Mouse (Mus musculus): ENCODE measurements around the gene Etv1. TPM values are rescaled to one million over a fixed set of nuclear protein-coding genes. Genes with fewer than 3 reads are reported as not detected.

Etv1 gene
- polyA plus RNA-seq (2015; fragmentation: Nextera tagmentation; extraction: Ambion mirVana): 0.68 and 1.1 TPM in 2 replicates

DNA sequence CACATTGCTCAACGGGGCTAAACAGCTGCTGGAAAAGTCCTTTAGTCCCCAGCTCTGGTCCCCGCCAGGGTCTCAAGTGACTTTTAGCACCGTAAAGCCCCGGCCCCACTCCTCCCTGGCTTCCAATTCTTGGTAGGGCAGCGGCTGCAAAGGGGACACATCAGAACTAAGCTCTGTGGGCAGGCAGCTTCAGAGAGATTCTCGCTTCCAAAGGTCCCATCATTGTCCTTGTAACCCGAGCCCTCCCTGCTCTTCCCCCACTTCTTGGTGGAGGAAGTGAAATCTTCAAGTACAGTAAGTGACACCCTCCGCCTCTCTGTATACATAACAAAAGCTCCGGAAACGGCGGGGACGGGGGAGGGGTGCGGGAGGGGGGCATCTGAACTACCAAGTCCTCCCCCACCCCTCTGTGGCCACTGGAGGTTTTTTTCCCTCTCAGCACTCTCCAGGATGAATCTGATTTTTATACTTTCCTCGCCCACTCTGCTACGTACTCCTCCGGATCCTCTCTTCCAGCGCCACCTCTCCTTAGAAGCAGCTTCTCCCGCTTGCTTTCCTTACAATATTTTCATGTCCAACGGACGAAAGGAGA is at the start of gene Etv1:
TSS of gene Etv1 (plus strand) at position 195 of the 592 bp plus-strand sequence.
- under 1% methylated on average over 20 of the region's 20 CpGs for WGBS (ENCODE audit: insufficient replicate concordance)
- peak within 1 kb of the TSS; percentile 41 for H3K27ac ChIP-seq (ENCODE audit: low read length)
- peak; percentile 50 for ATAC-seq (ENCODE audit: low read depth)
- H3K4me3 ChIP-seq (ENCODE audit: low read depth, low read length): peak within 1 kb of the TSS; percentile 61
- H3K4me1 ChIP-seq (ENCODE audit: control insufficient read depth, low read depth, low read length): no peaks in the 10 kb centered on the region; the same call in 1 of the 2 replicates
- H3K27me3 ChIP-seq (ENCODE audit: control insufficient read depth, insufficient read depth, low read depth, low read length): 0 out of 2 replicates have a peak, but pooled peaks cover 4% of the 10 kb centered on the region
- no peaks in the 10 kb centered on the region for H3K36me3 ChIP-seq (ENCODE audit: control insufficient read depth, insufficient read depth)
- no peaks in the 10 kb centered on the region for H3K9me3 ChIP-seq (replicated peaks; ENCODE audit: control insufficient read depth, low read length)
- peak within 1 kb of the TSS; percentile 77 for H3K4me2 ChIP-seq (ENCODE audit: low read depth, low read length)
- H3K9ac ChIP-seq (ENCODE audit: low read depth, low read length): peak within 1 kb of the TSS; percentile 20

GRCm38 (mm10) chr12:38729661-38730060 is 49.5 kb upstream of the Etv1 start:
- Histone ChIP-seq H3K9ac (ENCODE audit: low read depth, low read length) (no peak overlapping the region), H3K4me1 (ENCODE audit: control insufficient read depth, low read depth, low read length) (no peaks in the 10 kb centered on the region), H3K4me2 (ENCODE audit: low read depth, low read length) (no peak overlapping the region), H3K9me3 (replicated peaks; ENCODE audit: control insufficient read depth, low read length) (no peaks in the 10 kb centered on the region), H3K4me3 (ENCODE audit: low read depth, low read length) (no peak overlapping the region), H3K27me3 (ENCODE audit: control insufficient read depth, insufficient read depth, low read depth, low read length) (no peaks in the 10 kb centered on the region), H3K27ac (ENCODE audit: low read length) (no peak overlapping the region), H3K36me3 (ENCODE audit: control insufficient read depth, insufficient read depth) (no peaks in the 10 kb centered on the region)
- WGBS (ENCODE audit: insufficient replicate concordance): 61% methylated on average over 3 of the region's 3 CpGs
- no peak for ATAC-seq (ENCODE audit: low read depth)

DNA sequence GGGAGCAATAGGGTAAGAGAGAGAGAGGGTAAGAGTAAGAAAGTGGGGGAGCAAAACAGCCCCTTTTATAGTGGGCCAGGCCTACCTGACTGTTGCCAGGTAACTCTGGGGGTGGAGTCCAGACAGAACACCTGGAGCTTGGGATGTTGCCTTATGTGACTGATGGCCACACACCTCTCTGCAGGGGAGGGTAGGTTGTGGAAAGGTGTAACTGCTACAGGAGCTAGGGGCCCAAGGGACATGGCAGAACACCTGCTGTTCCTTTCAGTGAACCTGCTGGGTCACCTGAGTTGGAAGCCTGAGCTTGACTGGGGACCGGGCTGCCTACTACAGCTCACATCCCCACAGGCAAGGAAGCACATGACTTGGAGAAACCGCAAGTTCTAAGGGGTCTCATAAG is 48.4 kb upstream of the Etv1 start:
- WGBS (ENCODE audit: insufficient replicate concordance): 74% methylated on average over 2 of the region's 2 CpGs

DNA sequence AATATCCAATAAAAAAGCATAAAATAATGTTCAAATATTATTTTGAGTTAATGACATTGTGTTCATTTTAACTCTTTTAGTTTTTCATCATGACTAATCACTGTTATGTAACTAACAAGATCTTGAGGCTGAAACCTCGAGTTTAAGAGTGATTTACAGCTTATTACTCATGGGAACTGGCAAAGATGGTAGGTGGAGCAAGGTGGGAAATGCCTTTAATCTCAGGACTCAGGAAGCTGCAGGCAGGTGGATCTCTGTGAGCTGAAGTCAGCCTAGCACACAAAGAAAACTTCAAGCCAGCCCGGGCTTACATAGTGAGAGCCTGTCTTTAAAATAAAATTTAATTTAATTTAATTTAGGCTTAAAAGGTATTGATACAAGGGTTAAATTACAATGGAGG is 19.9 kb upstream of the Etv1 start:
- Histone ChIP-seq H3K9ac (ENCODE audit: low read depth, low read length) (no peak overlapping the region), H3K4me1 (ENCODE audit: control insufficient read depth, low read depth, low read length) (no peaks in the 10 kb centered on the region), H3K4me3 (ENCODE audit: low read depth, low read length) (no peak overlapping the region), H3K9me3 (replicated peaks; ENCODE audit: control insufficient read depth, low read length) (no peaks in the 10 kb centered on the region), H3K36me3 (ENCODE audit: control insufficient read depth, insufficient read depth) (no peaks in the 10 kb centered on the region), H3K27ac (ENCODE audit: low read length) (no peak overlapping the region), H3K27me3 (ENCODE audit: control insufficient read depth, insufficient read depth, low read depth, low read length) (no peaks in the 10 kb centered on the region), H3K4me2 (ENCODE audit: low read depth, low read length) (no peak overlapping the region)
- WGBS (ENCODE audit: insufficient replicate concordance): 26% methylated on average over 2 of the region's 2 CpGs
- no peak for ATAC-seq (ENCODE audit: low read depth)

More for the DNA sequence above, 48.4 kb upstream of the Etv1 start:
- Histone ChIP-seq H3K36me3 (ENCODE audit: control insufficient read depth, insufficient read depth) (no peaks in the 10 kb centered on the region), H3K4me3 (ENCODE audit: low read depth, low read length) (no peak overlapping the region), H3K27ac (ENCODE audit: low read length) (no peak overlapping the region), H3K9me3 (replicated peaks; ENCODE audit: control insufficient read depth, low read length) (no peaks in the 10 kb centered on the region), H3K9ac (ENCODE audit: low read depth, low read length) (no peak overlapping the region), H3K27me3 (ENCODE audit: control insufficient read depth, insufficient read depth, low read depth, low read length) (no peaks in the 10 kb centered on the region), H3K4me1 (ENCODE audit: control insufficient read depth, low read depth, low read length) (no peaks in the 10 kb centered on the region), H3K4me2 (ENCODE audit: low read depth, low read length) (no peak overlapping the region)
- ATAC-seq (ENCODE audit: low read depth): no peak

DNA sequence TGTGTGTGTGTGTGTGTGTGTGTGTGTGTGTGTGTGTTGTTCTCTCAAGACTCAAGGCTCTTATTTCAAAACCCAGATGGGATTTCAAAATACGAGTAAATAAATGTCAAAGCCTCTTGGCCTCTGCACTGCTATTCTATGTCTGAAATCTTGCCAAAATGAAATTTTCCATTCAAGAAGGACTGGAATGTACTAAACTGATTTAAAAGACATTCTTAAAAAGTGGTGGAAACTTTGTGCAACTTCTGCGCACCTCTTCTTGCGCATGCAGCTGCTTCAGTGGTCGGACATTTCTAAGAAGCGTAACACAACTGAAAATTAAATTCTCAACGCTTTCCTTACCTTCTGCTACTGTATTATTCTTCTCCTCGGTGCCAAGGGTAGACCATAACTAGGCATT is 1.9 kb upstream of the Etv1 start:
- Histone ChIP-seq H3K36me3 (ENCODE audit: control insufficient read depth, insufficient read depth) (no peaks in the 10 kb centered on the region), H3K9me3 (replicated peaks; ENCODE audit: control insufficient read depth, low read length) (no peaks in the 10 kb centered on the region), H3K9ac (ENCODE audit: low read depth, low read length) (no peak overlapping the region), H3K27me3 (ENCODE audit: control insufficient read depth, insufficient read depth, low read depth, low read length) (0 out of 2 replicates have a peak, but pooled peaks cover 4% of the 10 kb centered on the region), H3K4me2 (ENCODE audit: low read depth, low read length) (no peak overlapping the region), H3K4me1 (ENCODE audit: control insufficient read depth, low read depth, low read length) (no peaks in the 10 kb centered on the region; the same call in 1 of the 2 replicates), H3K27ac (ENCODE audit: low read length) (no peak overlapping the region), H3K4me3 (ENCODE audit: low read depth, low read length) (no peak overlapping the region)
- WGBS (ENCODE audit: insufficient replicate concordance): 66% methylated on average over 7 of the region's 7 CpGs
- ATAC-seq (ENCODE audit: low read depth): no peak

- WGBS (ENCODE audit: insufficient replicate concordance): 11% methylated on average over 6 of the region's 6 CpGs
- no peak overlapping the region for H3K27ac ChIP-seq (ENCODE audit: low read length)
- peak overlapping the region; percentile 77 for H3K4me2 ChIP-seq (ENCODE audit: low read depth, low read length)
- peak overlapping the region; percentile 61 for H3K4me3 ChIP-seq (ENCODE audit: low read depth, low read length)
- 0 out of 2 replicates have a peak, but pooled peaks have one; percentile 4 for ATAC-seq (ENCODE audit: low read depth)
- H3K4me1 ChIP-seq (ENCODE audit: control insufficient read depth, low read depth, low read length): no peaks in the 10 kb centered on the region; the same call in 1 of the 2 replicates
- no peaks in the 10 kb centered on the region for H3K36me3 ChIP-seq (ENCODE audit: control insufficient read depth, insufficient read depth)
- H3K27me3 ChIP-seq (ENCODE audit: control insufficient read depth, insufficient read depth, low read depth, low read length): 0 out of 2 replicates have a peak, but pooled peaks cover 4% of the 10 kb centered on the region
- H3K9ac ChIP-seq (ENCODE audit: low read depth, low read length): no peak overlapping the region
- no peaks in the 10 kb centered on the region for H3K9me3 ChIP-seq (replicated peaks; ENCODE audit: control insufficient read depth, low read length)
Observed at GRCm38 (mm10) chr12:38777957-38778298, 1.3 kb upstream of the Etv1 start.

GRCm38 (mm10) chr12:38778299-38779075 is 693 bp upstream of the Etv1 start:
- WGBS (ENCODE audit: insufficient replicate concordance): under 1% methylated on average over 36 of the region's 37 CpGs
- ATAC-seq (ENCODE audit: low read depth): peak; percentile 77
- Histone ChIP-seq H3K9ac (ENCODE audit: low read depth, low read length) (no peak overlapping the region; the same call in 1 of the 2 replicates), H3K27ac (ENCODE audit: low read length) (0 out of 2 replicates have a peak overlapping the region, but pooled peaks have one; percentile 41), H3K4me1 (ENCODE audit: control insufficient read depth, low read depth, low read length) (no peaks in the 10 kb centered on the region; the same call in 1 of the 2 replicates), H3K27me3 (ENCODE audit: control insufficient read depth, insufficient read depth, low read depth, low read length) (0 out of 2 replicates have a peak, but pooled peaks cover 4% of the 10 kb centered on the region), H3K4me2 (ENCODE audit: low read depth, low read length) (peak overlapping the region; percentile 77), H3K9me3 (replicated peaks; ENCODE audit: control insufficient read depth, low read length) (no peaks in the 10 kb centered on the region), H3K36me3 (ENCODE audit: control insufficient read depth, insufficient read depth) (no peaks in the 10 kb centered on the region), H3K4me3 (ENCODE audit: low read depth, low read length) (peak overlapping the region; percentile 61)

DNA sequence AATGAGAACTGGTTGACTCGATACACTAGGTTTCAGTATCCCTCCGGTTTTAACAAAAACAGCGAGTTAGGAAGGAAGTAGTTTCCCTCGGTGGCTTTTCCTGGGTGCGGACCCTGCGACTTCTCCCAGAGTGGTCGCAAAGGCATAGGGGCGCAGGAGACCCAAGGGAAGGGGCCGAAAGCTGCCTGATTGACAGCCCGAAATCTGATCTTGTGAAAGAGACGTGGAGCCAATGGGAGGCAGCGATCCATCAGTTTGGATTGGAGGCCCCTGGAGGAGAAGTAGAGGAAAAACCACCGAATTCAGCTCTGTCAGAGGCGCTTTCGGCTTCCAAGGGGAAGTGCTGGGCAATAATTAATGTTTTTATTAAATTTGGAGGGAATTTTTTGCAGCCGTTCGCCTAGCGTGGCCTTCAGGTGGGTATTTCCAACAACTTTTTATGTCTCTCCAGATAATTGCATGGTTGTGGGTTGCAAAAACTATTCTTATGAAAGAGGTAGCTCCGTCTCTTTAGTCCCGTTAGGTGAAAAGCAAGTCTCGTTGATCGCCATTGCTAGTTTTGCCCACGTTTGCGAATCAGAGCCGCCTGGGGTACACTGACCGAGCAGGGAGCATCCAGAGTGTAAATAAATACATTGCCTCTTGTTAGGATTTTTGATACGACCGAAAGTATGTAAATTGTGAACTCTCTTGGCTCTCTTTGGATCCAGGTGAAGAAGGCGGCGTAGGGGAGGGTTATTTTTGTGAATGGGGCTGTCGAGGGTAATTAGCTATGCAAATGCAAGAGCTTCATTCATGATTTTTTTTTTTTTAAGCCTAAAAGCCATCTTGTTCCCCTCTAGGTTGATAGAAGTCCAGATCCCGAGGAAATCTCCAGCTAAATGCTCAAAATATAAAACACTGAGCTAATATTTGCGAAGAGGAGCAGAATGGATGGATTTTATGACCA is 1.1 kb downstream of the Etv1 start:
- Histone ChIP-seq H3K4me1 (ENCODE audit: control insufficient read depth, low read depth, low read length) (no peaks in the 10 kb centered on the region; the same call in 1 of the 2 replicates), H3K4me2 (ENCODE audit: low read depth, low read length) (peak overlapping the region; percentile 77), H3K9me3 (replicated peaks; ENCODE audit: control insufficient read depth, low read length) (no peaks in the 10 kb centered on the region), H3K27me3 (ENCODE audit: control insufficient read depth, insufficient read depth, low read depth, low read length) (0 out of 2 replicates have a peak, but pooled peaks cover 4% of the 10 kb centered on the region), H3K27ac (ENCODE audit: low read length) (peak overlapping the region; percentile 13), H3K4me3 (ENCODE audit: low read depth, low read length) (peak overlapping the region; percentile 61), H3K9ac (ENCODE audit: low read depth, low read length) (no peak overlapping the region; the same call in 1 of the 2 replicates), H3K36me3 (ENCODE audit: control insufficient read depth, insufficient read depth) (no peaks in the 10 kb centered on the region)
- WGBS (ENCODE audit: insufficient replicate concordance): under 1% methylated on average over 33 of the region's 33 CpGs
- no peak for ATAC-seq (ENCODE audit: low read depth)
